Mouse (Mus musculus) embryonic facial prominence, embryonic 10.5 days (tissue): Measurements from ENCODE around the gene Krtap4-7. TPM values are rescaled to one million over a fixed set of nuclear protein-coding genes. Genes with fewer than 3 reads are reported as not detected.
"Not testable (repeated sequence)": the region's sequence is repeated elsewhere in the genome, so short reads cannot be mapped to it uniquely, and the experiment has no call there.

Experiments used
- DNase-seq: peaks from one replicate; pipeline ENCODE4 v3.0.0-alpha.2; 2017; ENCODE audit warnings: low spot score
- H3K27ac ChIP-seq: fragments of 300-500 bp; sonication (generic); replicated peaks from 2 replicates; pipeline ENCODE4 v1.5.1; 2016; ENCODE audit warnings: mild to moderate bottlenecking
- H3K27me3 ChIP-seq: fragments of 300-500 bp; sonication (generic); replicated peaks from 2 replicates; pipeline ENCODE4 v1.6.1; 2016; ENCODE audit warnings: low read depth, mild to moderate bottlenecking; ENCODE audit not compliant: poor library complexity, severe bottlenecking
- H3K36me3 ChIP-seq: fragments of 300-500 bp; sonication (generic); replicated peaks from 2 replicates; pipeline ENCODE4 v1.6.1; 2016; ENCODE audit warnings: mild to moderate bottlenecking, moderate library complexity
- H3K4me1 ChIP-seq: fragments of 300-500 bp; sonication (generic); 2 replicates; pipeline ENCODE4 v1.6.1; 2016
- H3K4me3 ChIP-seq: fragments of 300-500 bp; sonication (generic); 2 replicates; pipeline ENCODE4 v1.5.1; 2016; ENCODE audit warnings: mild to moderate bottlenecking, moderate library complexity
- H3K9me3 ChIP-seq: fragments of 300-500 bp; sonication (generic); 2 replicates; pipeline ENCODE4 v1.6.1; 2016; ENCODE audit warnings: mild to moderate bottlenecking
- WGBS: fragments of 180-500 bp; shearing (Covaris S2); methylation state at CpG from one replicate; pipeline ENCODE4 v1.1.7; 2016; 5-methylcytosine and 5-hydroxymethylcytosine counted together
- polyA plus RNA-seq: library from polyadenylated mRNA; unstranded; fragments of >200 nt; fragmentation: Nextera tagmentation; extraction: Ambion mirVana; gene quantifications from 2 replicates; pipeline ENCODE4 v1.2.1, GENCODE M21; 2016

Gene Krtap4-7
- polyA plus RNA-seq: not detected in 2 replicates

GRCm38 (mm10) chr11:99643635-99644139, at the start of gene Krtap4-7:
Gene Krtap4-7 (minus strand): TSS chr11:99644089.
- DNase-seq, H3K36me3 ChIP-seq, H3K9me3 ChIP-seq, H3K4me1 ChIP-seq, H3K4me3 ChIP-seq, H3K27me3 ChIP-seq, H3K27ac ChIP-seq: not testable (repeated sequence)
- WGBS: 86% methylated on average over 9 of the region's 9 CpGs

GRCm38 (mm10) chr11:99690463-99690862, 46.6 kb upstream of the Krtap4-7 start, which contains the start of gene Gm14190:
Gene Gm14190 (minus strand): TSS chr11:99690740.
- no peaks in the 10 kb centered on the region for H3K36me3 ChIP-seq
- 87% methylated on average over 1 of the region's 1 CpGs for WGBS
- H3K27ac ChIP-seq: no peak within 1 kb of the TSS
- no peaks in the 10 kb centered on the region for H3K4me1 ChIP-seq
- no peak within 1 kb of the TSS for H3K4me3 ChIP-seq
- no peaks in the 10 kb centered on the region for H3K27me3 ChIP-seq
- H3K9me3 ChIP-seq: no peaks in the 10 kb centered on the region
- no peak for DNase-seq

GRCm38 (mm10) chr11:99685235-99685634, 41.3 kb upstream of the Krtap4-7 start:
- 74% methylated on average over 1 of the region's 1 CpGs for WGBS
- not testable (repeated sequence) for H3K27ac ChIP-seq, H3K4me3 ChIP-seq, H3K9me3 ChIP-seq, H3K4me1 ChIP-seq, H3K27me3 ChIP-seq, H3K36me3 ChIP-seq, DNase-seq

GRCm38 (mm10) chr11:99683481-99683880, 39.6 kb upstream of the Krtap4-7 start:
- no peak for DNase-seq
- 81% methylated on average over 2 of the region's 2 CpGs for WGBS
- H3K36me3 ChIP-seq: no peaks in the 10 kb centered on the region
- H3K4me3 ChIP-seq: no peak overlapping the region
- no peaks in the 10 kb centered on the region for H3K4me1 ChIP-seq
- no peaks in the 10 kb centered on the region for H3K27me3 ChIP-seq
- no peak overlapping the region for H3K27ac ChIP-seq
- H3K9me3 ChIP-seq: no peaks in the 10 kb centered on the region

- H3K27ac ChIP-seq: no peak within 1 kb of the TSS
- H3K4me1 ChIP-seq: no peaks in the 10 kb centered on the region
- no peaks in the 10 kb centered on the region for H3K27me3 ChIP-seq
- no peaks in the 10 kb centered on the region for H3K9me3 ChIP-seq
- no peak for DNase-seq
- H3K4me3 ChIP-seq: no peak within 1 kb of the TSS
- no peaks in the 10 kb centered on the region for H3K36me3 ChIP-seq
Observed at GRCm38 (mm10) chr11:99665860-99666259, 22.0 kb upstream of the Krtap4-7 start, which contains the start of gene Krtap4-6. Gene Krtap4-6 (minus strand): TSS chr11:99665960.

GRCm38 (mm10) chr11:99662802-99663201, 18.9 kb upstream of the Krtap4-7 start:
- 89% methylated on average over 10 of the region's 10 CpGs for WGBS
- DNase-seq: no peak
- Histone ChIP-seq H3K27me3 (no peaks in the 10 kb centered on the region), H3K4me1 (no peaks in the 10 kb centered on the region), H3K27ac (no peak overlapping the region), H3K36me3 (no peaks in the 10 kb centered on the region), H3K4me3 (no peak overlapping the region), H3K9me3 (no peaks in the 10 kb centered on the region)

GRCm38 (mm10) chr11:99659256-99659655, 15.4 kb upstream of the Krtap4-7 start:
- no peak overlapping the region for H3K27ac ChIP-seq
- 86% methylated on average over 4 of the region's 4 CpGs for WGBS

GRCm38 (mm10) chr11:99658467-99659010, 14.7 kb upstream of the Krtap4-7 start, which contains the start of gene Gm11563:
Gene Gm11563 (minus strand): TSS chr11:99658960.
- not testable (repeated sequence) for H3K4me3 ChIP-seq, H3K27me3 ChIP-seq, H3K9me3 ChIP-seq, DNase-seq, H3K4me1 ChIP-seq, H3K36me3 ChIP-seq, H3K27ac ChIP-seq
- WGBS: 60% methylated on average over 10 of the region's 10 CpGs

More at GRCm38 (mm10) chr11:99659256-99659655, 15.4 kb upstream of the Krtap4-7 start:
- no peak for DNase-seq
- Histone ChIP-seq H3K9me3 (no peaks in the 10 kb centered on the region), H3K4me3 (no peak overlapping the region), H3K27me3 (no peaks in the 10 kb centered on the region), H3K4me1 (no peaks in the 10 kb centered on the region), H3K36me3 (no peaks in the 10 kb centered on the region)

- no peaks in the 10 kb centered on the region for H3K4me1 ChIP-seq
- H3K4me3 ChIP-seq: no peak overlapping the region
- H3K9me3 ChIP-seq: no peaks in the 10 kb centered on the region
- no peaks in the 10 kb centered on the region for H3K27me3 ChIP-seq
- H3K27ac ChIP-seq: no peak overlapping the region
- H3K36me3 ChIP-seq: no peaks in the 10 kb centered on the region
- no peak for DNase-seq
- 54% methylated on average over 5 of the region's 5 CpGs for WGBS
Observed at GRCm38 (mm10) chr11:99657051-99657450, 13.2 kb upstream of the Krtap4-7 start.

GRCm38 (mm10) chr11:99650136-99650535, 6.2 kb upstream of the Krtap4-7 start, which contains the start of gene Gm11555:
Gene Gm11555 (minus strand): TSS chr11:99650236.
- Histone ChIP-seq H3K27me3 (no peaks in the 10 kb centered on the region), H3K27ac (no peak within 1 kb of the TSS), H3K36me3 (no peaks in the 10 kb centered on the region), H3K9me3 (no peaks in the 10 kb centered on the region), H3K4me1 (no peaks in the 10 kb centered on the region), H3K4me3 (no peak within 1 kb of the TSS)
- 82% methylated on average over 2 of the region's 2 CpGs for WGBS
- no peak for DNase-seq

GRCm38 (mm10) chr11:99646444-99646843, 2.6 kb upstream of the Krtap4-7 start:
- H3K36me3 ChIP-seq: no peaks in the 10 kb centered on the region
- no peaks in the 10 kb centered on the region for H3K9me3 ChIP-seq
- H3K27ac ChIP-seq: no peak overlapping the region
- no peaks in the 10 kb centered on the region for H3K4me1 ChIP-seq
- 82% methylated on average over 15 of the region's 15 CpGs for WGBS
- no peaks in the 10 kb centered on the region; the same call in 1 of the 2 replicates for H3K27me3 ChIP-seq
- no peak for DNase-seq
- no peak overlapping the region for H3K4me3 ChIP-seq

GRCm38 (mm10) chr11:99644351-99644750, 462 bp upstream of the Krtap4-7 start:
- Histone ChIP-seq H3K4me3 (no peak overlapping the region), H3K4me1 (no peaks in the 10 kb centered on the region), H3K27ac (no peak overlapping the region), H3K27me3 (no peaks in the 10 kb centered on the region; the same call in 1 of the 2 replicates), H3K36me3 (no peaks in the 10 kb centered on the region), H3K9me3 (no peaks in the 10 kb centered on the region)
- 85% methylated on average over 3 of the region's 3 CpGs for WGBS
- DNase-seq: no peak

- Histone ChIP-seq H3K9me3 (no peaks in the 10 kb centered on the region), H3K27ac (no peak overlapping the region), H3K27me3 (no peaks in the 10 kb centered on the region; the same call in 1 of the 2 replicates), H3K4me1 (no peaks in the 10 kb centered on the region), H3K36me3 (no peaks in the 10 kb centered on the region), H3K4me3 (no peak overlapping the region)
- WGBS: 42% methylated on average over 1 of the region's 1 CpGs
- no peak for DNase-seq
Observed at GRCm38 (mm10) chr11:99640926-99641325, 3.0 kb downstream of the Krtap4-7 start.
